30 mouse cellular contexts compared by ENCODE assay signal in the genomic region with DNA sequence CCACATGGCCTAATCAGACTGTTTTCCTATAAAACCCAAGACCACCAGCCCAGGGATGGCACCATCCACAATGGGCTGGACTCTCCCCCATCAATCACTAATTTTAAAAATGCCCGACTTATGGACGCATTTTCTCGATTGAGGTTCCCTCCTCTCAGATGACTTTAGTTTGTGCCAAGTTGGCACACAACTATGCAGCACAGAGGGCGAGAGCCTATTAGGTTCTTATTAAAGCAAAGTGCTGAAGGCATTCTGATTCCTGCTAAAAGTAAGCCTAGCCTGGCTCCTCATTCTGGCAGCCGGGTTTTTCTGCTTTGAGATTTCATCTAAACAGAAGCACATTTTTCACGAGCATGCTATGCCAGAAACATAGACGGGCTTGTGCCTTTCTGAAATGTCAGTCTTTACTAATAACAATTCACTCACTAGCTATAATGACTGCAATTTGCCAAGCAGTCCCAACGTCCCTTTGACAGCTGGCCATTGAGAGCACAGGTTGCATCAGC. TPM values are rescaled to one million over a fixed set of nuclear protein-coding genes. Genes with fewer than 3 reads are reported as not detected.
A peak's percentile ranks its signal among the peaks of the same experiment; 100 is the strongest.
DNase-seq lines count a peak whose midpoint lies in the region; ATAC-seq and TF ChIP-seq lines count a peak whose summit lies in the region.
"Had no signal": no experiment of that assay in that cellular context is flagged by ENCODE, and none has a peak within 500 bp of the region (broad histone marks: within the 10 kb centered on the region; RNA-seq: fewer than 3 reads in every experiment).

No protein-coding gene starts in this region.

- ATAC-seq in forebrain, postnatal 0 days = peak; percentile 45; the same call in 1 of the 2 replicates
- no peak for ATAC-seq in forebrain, embryonic 15.5 days (replicated peaks)
- ATAC-seq: CD4-positive, CD25-positive, alpha-beta regulatory T cell, adult 4 months; forebrain, embryonic 16.5 days; inflammation-experienced regulatory T-cells, adult 6 months; intestine, embryonic 16.5 days had no signal

- no peaks in the 10 kb centered on the region for H3K4me1 ChIP-seq in forebrain, postnatal 0 days (ENCODE audit: insufficient read depth)
- peaks cover 4% of the 10 kb centered on the region for H3K4me1 ChIP-seq in forebrain, embryonic 15.5 days
- H3K4me1 ChIP-seq: embryonic facial prominence, embryonic 12.5 days; forebrain, embryonic 10.5 days; heart, embryonic 12.5 days; heart, embryonic 15.5 days; hindbrain, embryonic 10.5 days had no signal

- no peak overlapping the region for H3K4me3 ChIP-seq in forebrain, postnatal 0 days (ENCODE audit: low read depth, low read length)
- no peak overlapping the region for H3K4me3 ChIP-seq in forebrain, embryonic 15.5 days
- H3K4me3 ChIP-seq: embryonic facial prominence, embryonic 12.5 days; erythroblast, embryonic 14.5 days; forebrain, embryonic 10.5 days; heart, embryonic 12.5 days; heart, embryonic 15.5 days; hindbrain, embryonic 10.5 days; hindbrain, embryonic 15.5 days had no signal

- TF ChIP-seq CTCF in forebrain, postnatal 0 days (IDR thresholded peaks at IDR 0.05; ENCODE audit: low read depth) = no peak
- no peak for TF ChIP-seq CTCF in brain, embryonic 14.5 days (IDR thresholded peaks at IDR 0.05; ENCODE audit: borderline replicate concordance, extremely low read depth, insufficient read depth, insufficient read length)

- no peaks in the 10 kb centered on the region for H3K36me3 ChIP-seq in forebrain, postnatal 0 days (ENCODE audit: insufficient read depth)
- H3K36me3 ChIP-seq in forebrain, embryonic 15.5 days = no peaks in the 10 kb centered on the region
- H3K36me3 ChIP-seq: embryonic facial prominence, embryonic 12.5 days; forebrain, embryonic 10.5 days; heart, embryonic 12.5 days; heart, embryonic 15.5 days; hindbrain, embryonic 10.5 days; hindbrain, embryonic 15.5 days had no signal

- DNase-seq in forebrain, postnatal 0 days = peak; percentile 46
- peak; percentile 20 for DNase-seq in layer of hippocampus, adult 9-11 months
- DNase-seq in layer of hippocampus, adult 11-12 months (ENCODE audit: low spot score) = no peak
- peak; percentile 49 for DNase-seq in brain, embryonic 14.5 days (ENCODE audit: low read depth)
- DNase-seq in gastrocnemius, adult 18-20 months (ENCODE audit: low spot score) = no peak
- DNase-seq in embryo, embryonic 10.5 days (ENCODE audit: low spot score) = no peak
- DNase-seq: adrenal gland, adult 8-10 months; adrenal gland, postnatal 25 days; cerebellum, adult 11-12 months; cerebellum, adult 8-10 months; cerebellum, postnatal 10 days; cerebellum, postnatal 36 days; gastrocnemius, postnatal 25 days; heart, adult 18-20 months; heart, postnatal 10 days; heart, postnatal 36 days; kidney, adult 18-20 months; kidney, adult 9 months had no signal

- H3K4me2 ChIP-seq in forebrain, postnatal 0 days (ENCODE audit: low read depth) = no peak overlapping the region
- no peak overlapping the region for H3K4me2 ChIP-seq in forebrain, embryonic 15.5 days (replicated peaks)
- H3K4me2 ChIP-seq: embryonic facial prominence, embryonic 12.5 days; heart, embryonic 12.5 days; heart, embryonic 15.5 days; hindbrain, embryonic 15.5 days had no signal

- no peak for TF ChIP-seq POLR2A in brain, embryonic 14.5 days (IDR thresholded peaks at IDR 0.05; ENCODE audit: borderline replicate concordance, extremely low read depth, insufficient read depth, insufficient read length, poor library complexity, severe bottlenecking)

- no peak overlapping the region for H3K27ac ChIP-seq in forebrain, postnatal 0 days (ENCODE audit: low read depth, low read length)
- no peak overlapping the region for H3K27ac ChIP-seq in forebrain, embryonic 15.5 days (replicated peaks)
- H3K27ac ChIP-seq: embryonic facial prominence, embryonic 12.5 days; forebrain, embryonic 10.5 days; heart, embryonic 15.5 days; hindbrain, embryonic 10.5 days; hindbrain, embryonic 15.5 days had no signal

- no peaks in the 10 kb centered on the region for H3K27me3 ChIP-seq in forebrain, postnatal 0 days (ENCODE audit: insufficient read depth, low read length)
- H3K27me3 ChIP-seq in forebrain, embryonic 15.5 days = no peaks in the 10 kb centered on the region
- H3K27me3 ChIP-seq: embryonic facial prominence, embryonic 12.5 days; heart, embryonic 12.5 days; heart, embryonic 15.5 days; hindbrain, embryonic 15.5 days had no signal

- H3K9ac ChIP-seq in forebrain, postnatal 0 days = no peak overlapping the region
- H3K9ac ChIP-seq in forebrain, embryonic 15.5 days (replicated peaks) = no peak overlapping the region
- H3K9ac ChIP-seq: embryonic facial prominence, embryonic 12.5 days; heart, embryonic 12.5 days; heart, embryonic 15.5 days; hindbrain, embryonic 15.5 days had no signal

- WGBS in forebrain, postnatal 0 days = 31% methylated on average over 8 of the region's 8 CpGs
- WGBS in forebrain, embryonic 15.5 days = 41% methylated on average over 8 of the region's 8 CpGs

- no peaks in the 10 kb centered on the region for H3K9me3 ChIP-seq in forebrain, postnatal 0 days (ENCODE audit: low read length)
- no peaks in the 10 kb centered on the region for H3K9me3 ChIP-seq in forebrain, embryonic 15.5 days
- H3K9me3 ChIP-seq: embryonic facial prominence, embryonic 12.5 days; forebrain, embryonic 10.5 days; heart, embryonic 12.5 days; heart, embryonic 15.5 days; hindbrain, embryonic 10.5 days; hindbrain, embryonic 15.5 days had no signal

RNA-seq across cellular contexts. Expression of a gene that starts 42.9 kb away (rescaled TPM):
- 79.4 and 93.7 TPM in 2 replicates for total RNA-seq in forebrain, postnatal 0 days (2014; rRNA removed)
- polyA plus RNA-seq in forebrain, postnatal 0 days (2015; fragmentation: Nextera tagmentation; extraction: Ambion mirVana) = 7.7 and 11.7 TPM in 2 replicates
- 23.1 and 24.2 TPM in 2 replicates for polyA plus RNA-seq in forebrain, embryonic 15.5 days (2015; fragmentation: Nextera tagmentation; extraction: Ambion mirVana)
- 36.4 and 41.0 TPM in 2 replicates for polyA plus RNA-seq in brain, embryonic 14.5 days (2012; rRNA removed)
- 10 to 100 TPM; 15.1 to 16.0 TPM for total RNA-seq in gastrocnemius, adult 18-20 months (2021)

Comparison
In these comparisons a context has a peak if more than half of its experiments do, and no peak if none do; other contexts are left out.
1. DNase-seq: peak in forebrain, postnatal 0 days (single experiment), layer of hippocampus, adult 9-11 months (single experiment) and brain, embryonic 14.5 days (single experiment); none in layer of hippocampus, adult 11-12 months (single experiment), gastrocnemius, adult 18-20 months (single experiment) and embryo, embryonic 10.5 days (single experiment).